Mouse (Mus musculus) heart, adult 2 months (tissue): ENCODE results near the gene Glod5.

Experiments
- CTCF ChIP-seq: fragments of 200-600 bp; IDR thresholded peaks from 2 replicates; pipeline ENCODE4 v1.8.1; 2022; ENCODE audit warnings: antibody characterized with exemption, mild to moderate bottlenecking, moderate library complexity
- POLR2A ChIP-seq: fragments of 200-500 bp; IDR thresholded peaks from 2 replicates; pipeline ENCODE4 v1.6.1; 2011; ENCODE audit warnings: mild to moderate bottlenecking, low read depth, low read length, control low read depth; ENCODE audit not compliant: insufficient read depth

- no peak for TF ChIP-seq POLR2A
- TF ChIP-seq CTCF: no peak
Observed at GRCm38 (mm10) chrX:7968899-7969298, 49.4 kb downstream of the Glod5 start.
